Mouse (Mus musculus) bone marrow, adult 2 months (tissue): ENCODE data around the gene Icmt.

Source experiments
- CTCF ChIP-seq: fragments of 200-500 bp; IDR thresholded peaks from 2 replicates; pipeline ENCODE4 v1.5.1; 2011; ENCODE audit warnings: low read length, control low read depth; ENCODE audit not compliant: control insufficient read depth, insufficient read depth
- POLR2A ChIP-seq: fragments of 200-500 bp; IDR thresholded peaks from 2 replicates; pipeline ENCODE4 v1.6.1; 2011; ENCODE audit warnings: low read depth, mild to moderate bottlenecking, control low read depth, low read length, borderline replicate concordance; ENCODE audit not compliant: control insufficient read depth

DNA sequence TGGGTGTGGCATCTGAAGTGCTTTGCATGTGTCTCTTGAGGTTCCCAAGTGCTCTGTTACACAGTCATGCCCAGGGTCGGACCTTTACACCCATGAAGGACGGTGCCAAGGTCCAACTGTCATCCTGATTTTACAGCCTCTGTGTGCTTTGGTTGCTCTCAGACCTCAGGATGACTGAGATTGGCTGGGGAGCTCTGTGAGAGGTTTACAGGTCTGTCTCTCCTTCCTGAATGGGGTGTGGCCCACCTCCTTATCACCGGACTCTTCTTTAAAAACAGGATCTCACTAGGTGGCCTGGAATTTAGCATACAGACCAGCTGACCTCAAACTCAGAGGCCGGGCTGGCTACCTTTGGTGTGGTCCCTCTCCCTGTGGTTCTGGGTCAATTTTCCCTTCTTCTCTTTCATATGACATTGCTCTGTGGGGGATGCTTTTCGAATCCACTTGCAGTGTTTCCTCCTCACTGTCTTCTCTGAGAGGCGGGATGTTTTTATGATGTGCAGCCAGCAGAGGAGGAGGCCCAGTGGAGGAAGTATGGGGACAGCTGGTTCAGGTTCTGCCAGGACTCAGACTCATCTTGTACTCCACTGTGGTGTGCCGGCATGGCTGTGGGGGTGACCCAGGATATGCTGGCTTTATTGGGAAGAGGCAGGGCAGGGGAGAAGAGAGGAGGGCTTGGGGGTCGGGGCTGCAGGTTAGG lies 53.8 kb downstream of the Icmt start:
- TF ChIP-seq CTCF = no peak
- no peak for TF ChIP-seq POLR2A
